Mouse (Mus musculus) heart, embryonic 16.5 days (tissue): ENCODE data around the gene Ccdc51. TPM values are rescaled to one million over a fixed set of nuclear protein-coding genes. Genes with fewer than 3 reads are reported as not detected.

Source experiments
- ATAC-seq: fragments of 200-750 bp; cut with Nextera tagmentation; replicated peaks from 2 replicates; pipeline ENCODE4 v1.8.0; 2017; ENCODE audit warnings: moderate number of reproducible peaks; ENCODE audit not compliant: insufficient read depth, low FRiP score; ENCODE audit errors: extremely low read depth
- H3K27ac ChIP-seq: fragments of 300-500 bp; sonication (generic); 2 replicates; pipeline ENCODE4 v1.5.1; 2014; ENCODE audit warnings: mild to moderate bottlenecking, low read length, control low read depth, moderate library complexity
- H3K27me3 ChIP-seq: fragments of 300-500 bp; sonication (generic); 2 replicates; pipeline ENCODE4 v1.6.1; 2014; ENCODE audit warnings: low read length, mixed read lengths; ENCODE audit not compliant: control insufficient read depth, insufficient read depth
- H3K36me3 ChIP-seq: fragments of 300-500 bp; sonication (generic); 2 replicates; pipeline ENCODE4 v1.6.1; 2014; ENCODE audit not compliant: control insufficient read depth, insufficient read depth
- H3K4me1 ChIP-seq: fragments of 300-500 bp; sonication (generic); 2 replicates; pipeline ENCODE4 v1.6.1; 2014; ENCODE audit warnings: low read length, mixed read lengths; ENCODE audit not compliant: control insufficient read depth, insufficient read depth
- H3K4me2 ChIP-seq: fragments of 300-500 bp; sonication (generic); 2 replicates; pipeline ENCODE4 v1.6.1; 2014; ENCODE audit warnings: low read depth, mild to moderate bottlenecking, control low read depth, low read length
- H3K4me3 ChIP-seq: fragments of 300-500 bp; sonication (generic); 2 replicates; pipeline ENCODE4 v1.5.1; 2014; ENCODE audit warnings: mild to moderate bottlenecking, control low read depth, low read length
- H3K9ac ChIP-seq: fragments of 300-500 bp; sonication (generic); 2 replicates; pipeline ENCODE4 v1.6.1; 2014; ENCODE audit warnings: low read length, control low read depth
- H3K9me3 ChIP-seq: fragments of 300-500 bp; sonication (generic); replicated peaks from 2 replicates; pipeline ENCODE4 v1.6.1; 2016; ENCODE audit warnings: low read length; ENCODE audit not compliant: control insufficient read depth
- WGBS: fragments of 180-500 bp; shearing (Covaris S2); extraction: QIAGEN DNeasy Blood & Tissue Kit; methylation state at CpG from one replicate; pipeline ENCODE4 v1.1.7; 2014; 5-methylcytosine and 5-hydroxymethylcytosine counted together
- polyA plus RNA-seq: library from polyadenylated mRNA; unstranded; fragments of >200 nt; fragmentation: Nextera tagmentation; extraction: Ambion mirVana; gene quantifications from 2 replicates; pipeline ENCODE4 v1.2.1, GENCODE M21; 2015

Ccdc51 gene
- polyA plus RNA-seq, 1 experiment from 2014 or later = 15.9 TPM

- ATAC-seq = no peak
- Histone ChIP-seq H3K27ac (no peak overlapping the region), H3K36me3 (peaks cover 40% of the 10 kb centered on the region)
These were observed 21.4 kb upstream of the Ccdc51 start for GRCm38 (mm10) chr9:109060898-109061295.

GRCm38 (mm10) chr9:109068095-109068735, 14.1 kb upstream of the Ccdc51 start:
- peaks cover 7% of the 10 kb centered on the region for H3K4me1 ChIP-seq
- no peak overlapping the region for H3K4me3 ChIP-seq
- peaks cover 62% of the 10 kb centered on the region for H3K36me3 ChIP-seq
- H3K27me3 ChIP-seq = no peaks in the 10 kb centered on the region
- H3K27ac ChIP-seq = no peak overlapping the region
- WGBS = 95% methylated on average over 3 of the region's 3 CpGs
- no peak overlapping the region for H3K4me2 ChIP-seq
- ATAC-seq = no peak
- H3K9ac ChIP-seq = no peak overlapping the region
- no peaks in the 10 kb centered on the region for H3K9me3 ChIP-seq

More at GRCm38 (mm10) chr9:109060898-109061295, 21.4 kb upstream of the Ccdc51 start:
- Histone ChIP-seq H3K27me3 (no peaks in the 10 kb centered on the region), H3K4me2 (no peak overlapping the region), H3K4me3 (no peak overlapping the region), H3K4me1 (peaks cover 12% of the 10 kb centered on the region), H3K9me3 (no peaks in the 10 kb centered on the region), H3K9ac (no peak overlapping the region)
- 82% methylated on average over 5 of the region's 5 CpGs for WGBS

DNA sequence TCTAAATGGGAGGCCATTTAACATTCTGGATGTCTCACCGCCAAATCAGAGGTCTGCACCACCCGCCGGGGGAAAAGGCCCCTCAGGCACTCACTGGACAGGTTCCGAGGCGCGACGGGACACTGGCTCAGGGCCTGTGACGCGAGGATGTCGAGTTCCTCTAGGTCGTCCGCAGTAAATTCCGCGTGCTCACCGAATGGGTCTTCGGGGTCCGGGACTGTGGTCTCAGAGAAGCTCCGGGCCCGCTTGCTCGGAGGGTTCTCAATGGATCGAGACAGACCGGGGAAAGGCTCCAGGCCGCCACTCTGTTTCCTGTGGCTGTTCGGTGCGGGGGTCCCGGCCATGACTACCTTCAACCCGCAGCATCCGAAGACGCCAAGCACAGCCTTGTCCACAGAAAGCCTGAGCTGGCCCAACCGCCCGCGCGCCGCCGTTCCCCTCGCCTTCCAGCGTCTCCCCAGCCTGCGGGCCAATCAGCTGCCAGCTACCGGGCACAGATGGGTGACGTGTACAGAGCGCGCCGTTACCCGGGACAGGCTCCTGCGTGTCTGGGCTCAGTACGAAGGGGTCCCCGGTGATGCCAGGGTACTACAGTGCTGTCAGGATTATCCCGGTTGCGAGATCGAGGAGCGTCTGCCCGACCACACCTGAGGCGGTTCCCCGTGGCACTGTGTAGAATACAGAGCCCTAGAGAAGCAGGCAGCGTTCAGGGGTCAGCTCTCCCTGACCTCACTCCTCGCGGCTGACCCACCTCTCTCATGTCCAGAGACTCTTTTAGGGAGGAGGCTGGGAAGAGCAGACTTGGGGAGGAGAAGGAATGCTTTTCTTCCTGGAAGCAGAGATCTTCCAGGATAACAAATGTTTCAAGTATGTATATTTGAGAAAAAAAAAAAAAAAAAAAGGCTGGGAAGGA, 8.4 kb upstream of the Ccdc51 start, which contains the start of gene Atrip:
Gene Atrip, minus strand, starts transcription at position 464 of the 913 bp plus-strand sequence.
- Histone ChIP-seq H3K4me1 (peaks cover 14% of the 10 kb centered on the region), H3K9me3 (no peaks in the 10 kb centered on the region), H3K4me3 (peak within 1 kb of the TSS; percentile 93), H3K4me2 (peak within 1 kb of the TSS; percentile 99), H3K36me3 (peaks cover 33% of the 10 kb centered on the region), H3K27ac (peak within 1 kb of the TSS; percentile 72), H3K27me3 (no peaks in the 10 kb centered on the region), H3K9ac (peak within 1 kb of the TSS; percentile 96)
- under 1% methylated on average over 57 of the region's 57 CpGs for WGBS
- peak; percentile 97 for ATAC-seq

- Histone ChIP-seq H3K9me3 (no peaks in the 10 kb centered on the region), H3K4me1 (peaks cover 20% of the 10 kb centered on the region), H3K36me3 (peaks cover 15% of the 10 kb centered on the region; the same call in 1 of the 2 replicates), H3K9ac (no peak overlapping the region), H3K4me3 (no peak overlapping the region), H3K4me2 (no peak overlapping the region), H3K27ac (no peak overlapping the region), H3K27me3 (no peaks in the 10 kb centered on the region)
- WGBS = 80% methylated on average over 3 of the region's 3 CpGs
- ATAC-seq = no peak
These were observed 1.8 kb upstream of the Ccdc51 start for GRCm38 (mm10) chr9:109080516-109080915.

- Histone ChIP-seq H3K27me3 (no peaks in the 10 kb centered on the region), H3K9ac (peak overlapping the region; percentile 87), H3K4me3 (peak overlapping the region; percentile 93), H3K27ac (peak overlapping the region; percentile 73), H3K9me3 (no peaks in the 10 kb centered on the region), H3K4me2 (peak overlapping the region; percentile 83), H3K4me1 (peaks cover 20% of the 10 kb centered on the region), H3K36me3 (peaks cover 15% of the 10 kb centered on the region; the same call in 1 of the 2 replicates)
- peak; percentile 28; the same call in 1 of the 2 replicates for ATAC-seq
- 3% methylated on average over 11 of the region's 11 CpGs for WGBS
These were observed 557 bp upstream of the Ccdc51 start for GRCm38 (mm10) chr9:109081749-109082123.

GRCm38 (mm10) chr9:109084922-109085321, 2.6 kb downstream of the Ccdc51 start:
- Histone ChIP-seq H3K9ac (no peak overlapping the region), H3K36me3 (peaks cover 3% of the 10 kb centered on the region; the same call in 1 of the 2 replicates), H3K4me3 (no peak overlapping the region), H3K4me1 (peaks cover 20% of the 10 kb centered on the region), H3K4me2 (no peak overlapping the region), H3K27me3 (no peaks in the 10 kb centered on the region), H3K9me3 (no peaks in the 10 kb centered on the region), H3K27ac (no peak overlapping the region)
- ATAC-seq = no peak
- 21% methylated on average over 2 of the region's 2 CpGs for WGBS

- H3K36me3 ChIP-seq = no peaks in the 10 kb centered on the region
- ATAC-seq = no peak
- no peak overlapping the region for H3K4me2 ChIP-seq
- no peaks in the 10 kb centered on the region for H3K27me3 ChIP-seq
- peak overlapping the region; percentile 14; the same call in 1 of the 2 replicates for H3K9ac ChIP-seq
- peaks cover 6% of the 10 kb centered on the region for H3K4me1 ChIP-seq
- 14% methylated on average over 5 of the region's 5 CpGs for WGBS
- H3K9me3 ChIP-seq = no peaks in the 10 kb centered on the region
- no peak overlapping the region for H3K4me3 ChIP-seq
- H3K27ac ChIP-seq = no peak overlapping the region
These were observed 5.7 kb downstream of the Ccdc51 start for GRCm38 (mm10) chr9:109087987-109088386.

DNA sequence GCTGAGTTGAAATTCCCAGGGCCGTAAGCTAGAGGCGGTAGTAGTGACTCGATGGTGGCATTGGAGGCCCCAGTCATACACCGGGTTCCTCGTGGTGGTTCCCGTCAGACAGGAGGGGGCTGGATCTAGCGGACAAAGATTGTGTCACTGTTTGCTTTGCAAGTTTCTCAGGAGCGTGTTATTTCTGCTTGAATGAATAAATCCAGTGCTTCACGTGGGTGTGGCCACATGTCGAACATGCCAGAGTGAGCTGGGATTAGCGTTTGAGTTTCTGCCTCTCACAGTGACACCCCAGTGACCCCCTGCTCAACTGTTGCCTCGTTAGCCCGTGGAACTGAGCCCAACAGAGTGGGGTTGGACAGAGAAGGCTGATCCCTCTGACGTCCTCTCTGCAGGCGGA, 8.2 kb downstream of the Ccdc51 start:
- H3K4me1 ChIP-seq = peaks cover 18% of the 10 kb centered on the region
- no peak overlapping the region for H3K4me3 ChIP-seq
- WGBS = 74% methylated on average over 15 of the region's 15 CpGs
- H3K9ac ChIP-seq = no peak overlapping the region
- no peaks in the 10 kb centered on the region for H3K27me3 ChIP-seq
- no peaks in the 10 kb centered on the region for H3K9me3 ChIP-seq
- H3K36me3 ChIP-seq = no peaks in the 10 kb centered on the region
- no peak for ATAC-seq
- H3K4me2 ChIP-seq = no peak overlapping the region
- H3K27ac ChIP-seq = no peak overlapping the region

DNA sequence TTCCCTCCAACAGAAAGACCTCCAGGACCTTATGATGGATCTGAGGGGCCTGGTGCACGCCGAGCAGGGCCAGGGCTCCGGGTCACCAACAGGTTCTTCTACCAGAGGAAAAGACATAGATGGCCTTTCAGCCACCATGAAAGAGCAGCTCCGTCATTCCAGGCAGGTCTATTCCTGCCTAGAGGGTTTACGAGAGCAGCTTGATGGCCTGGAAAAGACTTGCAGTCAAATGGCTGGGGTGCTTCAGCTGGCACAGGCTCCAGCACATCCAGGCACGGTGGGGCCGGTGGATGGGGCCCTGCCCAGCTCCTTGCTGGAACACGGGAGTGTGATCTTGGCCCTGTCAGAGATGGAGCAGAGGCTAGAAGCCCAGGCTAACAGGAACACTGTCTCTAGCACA, 9.5 kb downstream of the Ccdc51 start:
- Histone ChIP-seq H3K36me3 (no peaks in the 10 kb centered on the region), H3K27ac (no peak overlapping the region)
- WGBS = 86% methylated on average over 8 of the region's 8 CpGs

More for the DNA sequence above, 9.5 kb downstream of the Ccdc51 start:
- no peak overlapping the region for H3K4me3 ChIP-seq
- no peaks in the 10 kb centered on the region for H3K27me3 ChIP-seq
- no peaks in the 10 kb centered on the region for H3K9me3 ChIP-seq
- no peak overlapping the region for H3K9ac ChIP-seq
- ATAC-seq = no peak
- no peak overlapping the region for H3K4me2 ChIP-seq
- H3K4me1 ChIP-seq = peaks cover 24% of the 10 kb centered on the region
